Mouse (Mus musculus): Measurements from ENCODE around the gene Nhsl2.

- no peak for TF ChIP-seq CTCF (IDR thresholded peaks at IDR 0.05; ENCODE audit: borderline replicate concordance, insufficient read depth, low read depth, low read length)
- TF ChIP-seq POLR2A (IDR thresholded peaks at IDR 0.05; ENCODE audit: borderline replicate concordance, insufficient read depth, low read length), result no peak
Measured at GRCm38 (mm10) chrX:101954492-101954851, 105.3 kb downstream of the Nhsl2 start.

Measured in cerebellum, adult 2 months (tissue).